Mouse (Mus musculus) mouse trophoblast stem cell (cell line): ENCODE measurements around the gene Bcl2l11.
"Not testable (repeated sequence)": the region's sequence is repeated elsewhere in the genome, so short reads cannot be mapped to it uniquely, and the experiment has no call there.

Experiments
- in situ Hi-C, 2 experiments: fragments of 300-500 bp; cut with MseI, MboI; formaldehyde crosslinking; loops; 2 replicates in 1 of 2; 3 replicates in 1 of 2; pipeline ENCODE4 v1.15.1; 2025

The Bcl2l11 gene

GRCm38 (mm10) chr2:128170614-128171013 lies 44.8 kb downstream of the Bcl2l11 start:
- in situ Hi-C loops: no loop called here

DNA sequence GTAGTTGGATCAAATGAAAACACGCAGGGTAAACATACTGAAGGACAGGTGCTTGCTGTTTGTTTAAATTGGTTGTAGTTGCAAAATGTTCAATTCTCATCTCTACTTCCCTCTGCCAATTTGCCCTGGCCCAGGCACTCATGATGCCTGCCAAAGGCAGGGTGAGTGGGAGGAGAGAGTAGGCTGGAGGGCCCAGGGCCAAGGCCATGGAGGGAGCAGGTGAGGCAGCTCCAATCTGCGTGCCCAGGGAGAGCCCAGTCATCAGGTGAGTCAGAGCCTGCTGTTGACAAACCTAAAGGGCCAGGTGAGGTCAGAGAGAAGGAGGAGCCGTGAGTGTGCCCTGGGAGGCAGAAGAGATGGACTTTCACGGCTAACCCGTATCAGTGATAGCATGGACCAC lies 46.4 kb downstream of the Bcl2l11 start:
- in situ Hi-C loops: no loop called here

DNA sequence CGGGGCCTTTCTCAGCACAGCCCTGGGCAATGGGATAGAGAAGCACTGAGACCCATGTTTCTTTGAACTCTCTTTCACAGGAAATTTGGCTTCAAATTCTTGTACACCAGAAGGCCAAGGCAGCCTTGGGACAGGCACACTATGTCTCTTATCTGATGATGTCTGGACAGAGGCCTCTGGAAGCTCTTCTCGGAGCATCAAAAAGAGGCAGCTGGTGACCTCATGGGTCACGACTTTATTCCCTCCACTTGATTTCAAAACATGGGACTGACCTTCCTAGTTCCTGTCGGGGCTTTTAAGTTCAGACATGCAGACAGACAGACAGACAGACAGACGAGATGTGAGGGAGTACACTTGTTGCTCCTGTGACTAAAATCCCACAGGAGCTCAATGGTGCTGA lies 48.3 kb downstream of the Bcl2l11 start:
- in situ Hi-C loops: no loop called here

GRCm38 (mm10) chr2:128174604-128175342 lies 48.9 kb downstream of the Bcl2l11 start:
- in situ Hi-C loops: no loop called here

- in situ Hi-C loops: no loop called here
Measured at GRCm38 (mm10) chr2:128175625-128176024, 49.8 kb downstream of the Bcl2l11 start.

GRCm38 (mm10) chr2:128176391-128177044 lies 50.7 kb downstream of the Bcl2l11 start:
- in situ Hi-C loops: no loop called here

DNA sequence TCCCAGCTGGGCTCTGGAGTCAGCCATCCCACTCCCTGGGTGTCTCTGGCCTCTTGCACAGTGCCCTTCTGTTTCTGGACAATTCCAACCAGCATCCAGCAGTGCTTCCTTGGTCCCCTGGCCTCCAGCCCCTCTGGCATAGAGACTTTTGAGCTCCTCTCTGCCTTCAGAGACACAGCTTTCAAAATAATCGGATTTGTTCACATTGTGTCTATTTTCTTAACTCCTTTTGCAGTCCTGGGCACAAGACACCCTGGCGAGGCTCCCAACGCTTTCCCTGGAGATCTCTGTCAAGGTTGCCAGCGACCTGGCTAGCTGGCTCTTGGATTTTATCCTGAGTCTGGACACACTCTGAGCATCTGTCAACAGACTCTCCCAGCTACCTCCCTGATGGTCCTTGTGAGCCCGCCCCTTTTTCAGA lies 51.4 kb downstream of the Bcl2l11 start:
- in situ Hi-C loops: no loop called here

- in situ Hi-C loops: no loop called here
Measured at GRCm38 (mm10) chr2:128179126-128179807, 53.4 kb downstream of the Bcl2l11 start.

DNA sequence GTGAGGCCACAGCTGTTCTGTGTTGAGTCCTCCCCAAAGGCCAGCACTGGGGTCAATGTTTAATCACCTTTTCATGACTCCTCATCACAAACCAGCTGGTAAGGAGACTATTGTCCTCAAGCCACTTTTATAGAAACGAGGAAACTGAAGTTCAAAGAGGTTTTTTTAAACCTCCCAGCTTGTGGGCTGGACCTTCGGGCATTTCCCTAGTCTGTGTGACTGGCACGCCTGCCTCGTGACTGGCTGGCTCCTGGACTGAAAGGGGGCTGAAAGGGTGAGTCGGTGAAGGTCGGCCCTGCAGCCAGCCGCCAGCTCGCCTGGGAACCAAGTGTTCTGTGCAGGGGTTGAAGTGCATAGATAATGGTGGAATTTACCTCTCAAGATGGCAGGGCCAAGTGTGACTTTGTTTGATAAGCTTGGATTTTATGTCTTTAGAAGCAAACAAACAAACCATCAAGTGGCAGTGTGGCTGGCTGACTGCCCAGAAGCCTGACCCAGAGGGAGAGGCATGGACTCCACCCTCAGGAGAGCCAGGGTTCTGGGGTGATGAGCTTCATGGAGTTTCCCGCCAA lies 54.1 kb downstream of the Bcl2l11 start:
- in situ Hi-C loops: no loop called here

GRCm38 (mm10) chr2:128182181-128182580 lies 56.3 kb downstream of the Bcl2l11 start:
- in situ Hi-C loops: not testable (repeated sequence)

GRCm38 (mm10) chr2:128182751-128183150 lies 56.9 kb downstream of the Bcl2l11 start:
- in situ Hi-C loops: no loop called here

DNA sequence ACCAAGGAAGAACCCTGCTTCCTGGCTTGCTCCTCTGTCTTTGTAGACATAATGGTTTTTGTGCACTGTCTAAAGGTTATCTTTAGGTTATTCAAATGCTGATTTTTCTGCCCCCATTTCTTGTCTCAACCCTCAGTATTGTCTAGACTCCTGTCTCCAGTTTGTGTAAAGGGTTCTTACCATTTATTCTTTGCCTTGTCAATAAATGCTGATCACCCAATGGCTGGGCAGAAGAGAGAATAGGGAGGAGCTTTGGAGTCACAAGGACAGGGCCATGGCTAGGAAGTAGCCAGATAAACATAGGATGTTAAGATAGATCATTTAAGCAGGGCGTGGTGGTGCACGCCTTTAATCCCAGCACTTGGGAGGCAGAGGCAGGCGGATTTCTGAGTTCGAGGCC lies 57.9 kb downstream of the Bcl2l11 start:
- in situ Hi-C loops: no loop called here

- in situ Hi-C loops: no loop called here
Measured at GRCm38 (mm10) chr2:128185942-128186341, 60.1 kb downstream of the Bcl2l11 start.

- in situ Hi-C loops: no loop called here
Measured at GRCm38 (mm10) chr2:128187277-128187676, 61.4 kb downstream of the Bcl2l11 start.

GRCm38 (mm10) chr2:128188461-128188860 lies 62.6 kb downstream of the Bcl2l11 start:
- in situ Hi-C loops: no loop called here

GRCm38 (mm10) chr2:128189691-128190090 lies 63.9 kb downstream of the Bcl2l11 start:
- in situ Hi-C loops: no loop called here

GRCm38 (mm10) chr2:128190196-128190595 lies 64.4 kb downstream of the Bcl2l11 start:
- in situ Hi-C loops: no loop called here

DNA sequence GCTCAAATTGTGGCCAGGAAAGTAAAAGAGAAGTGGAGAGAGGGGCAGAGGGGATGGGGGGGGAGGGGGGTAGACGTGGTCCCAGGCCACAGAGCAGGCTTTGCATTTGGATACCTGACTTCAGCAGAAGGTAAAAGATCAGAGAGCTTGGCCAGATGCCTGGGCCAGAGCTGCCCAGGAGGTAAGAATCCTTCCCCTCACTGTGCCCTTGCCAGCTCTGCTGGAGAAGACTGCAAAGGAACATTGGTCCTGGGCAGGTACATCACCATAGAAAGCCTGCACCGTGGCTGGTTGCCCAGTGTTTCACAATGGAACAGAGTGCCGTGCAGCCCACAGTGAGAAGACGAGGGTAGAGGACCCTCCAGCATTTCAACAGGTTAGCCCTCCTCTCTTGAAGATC lies 67.6 kb downstream of the Bcl2l11 start:
- in situ Hi-C loops: no loop called here

DNA sequence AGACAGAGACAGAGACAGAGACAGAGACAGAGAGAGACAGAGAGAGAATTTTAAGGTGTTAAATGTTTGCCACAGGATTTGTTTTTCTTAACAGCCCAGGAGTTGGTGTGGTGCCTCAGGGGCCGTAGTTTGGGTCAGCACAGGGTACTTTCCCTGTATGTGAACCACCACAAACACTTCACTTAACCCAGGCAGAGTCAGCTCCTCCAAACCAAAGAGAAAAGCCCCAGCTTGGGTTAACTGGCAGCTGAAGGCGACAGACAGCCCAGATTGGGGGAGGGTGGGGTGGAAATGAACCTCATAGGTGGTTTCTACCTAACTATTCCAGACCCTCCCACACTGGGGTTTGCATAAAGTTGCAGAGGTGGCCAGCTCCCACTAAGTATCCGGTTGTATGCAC lies 71.5 kb downstream of the Bcl2l11 start:
- in situ Hi-C loops: no loop called here

- in situ Hi-C loops: no loop called here
Measured at GRCm38 (mm10) chr2:128203147-128203546, 77.3 kb downstream of the Bcl2l11 start.

DNA sequence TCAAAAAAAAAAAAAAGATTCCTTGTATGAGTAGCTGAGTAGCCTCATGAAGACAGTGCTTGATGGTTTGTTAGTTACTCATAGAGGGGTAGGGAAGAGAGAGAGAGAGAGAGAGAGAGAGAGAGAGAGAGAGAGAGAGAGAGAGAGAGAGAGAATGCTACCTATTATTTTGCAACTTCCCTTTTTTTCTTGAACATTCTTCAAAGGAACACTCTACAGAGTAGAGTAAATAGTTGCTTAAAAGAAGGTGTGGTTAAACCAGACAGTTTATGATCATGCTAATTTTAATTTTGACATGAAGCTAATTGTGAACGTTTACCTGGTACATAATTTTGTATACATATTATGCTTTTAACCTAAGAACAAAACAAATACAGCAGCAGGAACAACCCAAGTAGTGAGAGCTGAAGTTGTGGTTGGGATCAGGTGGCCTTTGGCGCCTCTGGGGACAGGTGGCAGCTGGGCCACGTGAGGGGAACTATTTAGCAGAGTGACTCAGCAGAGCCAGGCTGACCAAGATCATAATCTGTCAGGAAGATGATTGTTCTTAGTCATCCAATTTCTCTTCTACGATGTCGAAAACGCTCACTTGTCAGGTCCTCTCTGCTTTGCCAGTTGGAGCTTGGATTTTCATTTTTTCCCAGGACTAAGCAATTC lies 78.0 kb downstream of the Bcl2l11 start:
- in situ Hi-C loops: no loop called here

DNA sequence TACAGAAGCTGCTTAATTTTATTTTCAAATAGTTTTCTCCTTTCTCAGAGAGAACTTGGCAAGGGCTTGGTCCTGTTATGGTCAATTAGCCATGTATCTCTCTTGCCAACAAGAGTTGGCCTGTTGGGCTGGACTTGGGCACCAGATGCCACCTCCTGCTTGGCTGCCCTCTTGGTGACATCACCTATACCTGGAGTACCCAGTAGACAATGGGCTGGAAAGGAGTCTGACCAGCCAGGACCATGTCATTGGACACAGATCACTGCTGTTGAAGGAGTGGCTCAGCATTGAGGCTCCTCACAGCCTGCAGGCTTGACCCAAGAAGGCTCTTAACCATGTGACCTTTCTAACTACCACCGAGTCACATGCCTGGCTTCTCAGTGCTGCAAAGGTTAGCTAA lies 82.7 kb downstream of the Bcl2l11 start:
- in situ Hi-C loops: no loop called here
